Mouse (Mus musculus): Measurements from ENCODE around the gene Gm9732. TPM values are rescaled to one million over a fixed set of nuclear protein-coding genes. Genes with fewer than 3 reads are reported as not detected.
"Not testable (repeated sequence)": the region's sequence is repeated elsewhere in the genome, so short reads cannot be mapped to it uniquely, and the experiment has no call there.

Gene Gm9732
- polyA plus RNA-seq, 1 experiment from 2014 or later = not detected

DNA sequence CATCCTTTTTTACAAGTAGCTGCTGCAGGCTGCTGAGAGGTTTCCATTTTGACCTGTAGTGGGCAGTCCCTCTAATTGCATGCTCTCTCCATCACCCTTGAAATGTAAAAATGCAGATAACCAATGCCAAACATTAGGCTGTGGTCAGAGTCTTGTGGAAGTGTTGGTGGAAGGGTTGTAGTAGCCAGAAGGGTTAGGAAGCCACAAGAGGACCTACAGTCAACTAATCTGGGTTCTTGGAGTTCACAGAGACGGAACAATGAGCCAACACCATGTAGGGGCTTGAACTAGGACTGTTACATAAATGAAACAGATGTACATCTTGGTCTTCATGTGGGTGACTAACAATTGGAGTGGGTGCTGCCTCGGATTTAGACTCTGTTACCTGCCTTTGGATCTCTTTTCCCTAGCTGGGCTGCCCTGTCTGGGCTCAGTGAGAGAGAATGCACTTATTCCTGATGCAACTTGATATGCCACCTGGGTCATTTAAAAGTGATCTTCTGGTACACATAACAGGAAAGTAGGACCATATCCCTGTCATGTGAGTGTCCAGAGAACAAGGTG lies 6.2 kb upstream of the Gm9732 start:
- H3K4me3 ChIP-seq (ENCODE audit: low read depth, low read length); H3K4me1 ChIP-seq (ENCODE audit: control insufficient read depth, insufficient read depth, low read length); H3K27me3 ChIP-seq (ENCODE audit: control insufficient read depth, insufficient read depth, low read length); H3K4me2 ChIP-seq; H3K9me3 ChIP-seq (replicated peaks; ENCODE audit: control insufficient read depth, low read length); H3K36me3 ChIP-seq (ENCODE audit: control insufficient read depth, insufficient read depth, low read length); ATAC-seq (replicated peaks; ENCODE audit: insufficient number of reproducible peaks, low FRiP score, low TSS enrichment); H3K27ac ChIP-seq (ENCODE audit: low read depth, low read length); H3K9ac ChIP-seq (ENCODE audit: low read depth, low read length): not testable (repeated sequence)
- WGBS (ENCODE audit: insufficient replicate concordance) = 47% methylated on average over 2 of the region's 2 CpGs

DNA sequence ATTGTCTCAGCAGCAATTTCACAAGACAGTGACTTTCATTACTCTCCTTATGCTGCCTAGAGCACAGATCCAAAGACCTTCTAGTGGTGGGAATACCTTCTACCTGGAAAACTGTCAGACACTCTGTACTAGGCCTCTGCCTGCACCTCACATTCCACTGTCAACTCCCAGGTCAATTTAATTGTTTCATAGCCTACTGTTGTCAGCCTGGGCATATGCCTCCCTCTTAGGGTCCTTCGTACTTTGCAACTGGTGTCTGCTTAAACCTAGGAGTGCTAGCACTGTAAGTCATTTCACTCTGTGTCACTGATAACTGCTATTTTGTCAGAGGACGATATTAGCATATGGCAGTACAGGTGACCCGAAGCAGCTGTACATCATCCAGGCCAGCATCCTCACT lies 5.6 kb upstream of the Gm9732 start:
- not testable (repeated sequence) for H3K4me3 ChIP-seq (ENCODE audit: low read depth, low read length); H3K27ac ChIP-seq (ENCODE audit: low read depth, low read length); H3K4me2 ChIP-seq; H3K36me3 ChIP-seq (ENCODE audit: control insufficient read depth, insufficient read depth, low read length); H3K9ac ChIP-seq (ENCODE audit: low read depth, low read length); ATAC-seq (replicated peaks; ENCODE audit: insufficient number of reproducible peaks, low FRiP score, low TSS enrichment); H3K9me3 ChIP-seq (replicated peaks; ENCODE audit: control insufficient read depth, low read length); H3K4me1 ChIP-seq (ENCODE audit: control insufficient read depth, insufficient read depth, low read length); H3K27me3 ChIP-seq (ENCODE audit: control insufficient read depth, insufficient read depth, low read length)
- WGBS (ENCODE audit: insufficient replicate concordance) = 78% methylated on average over 2 of the region's 3 CpGs

DNA sequence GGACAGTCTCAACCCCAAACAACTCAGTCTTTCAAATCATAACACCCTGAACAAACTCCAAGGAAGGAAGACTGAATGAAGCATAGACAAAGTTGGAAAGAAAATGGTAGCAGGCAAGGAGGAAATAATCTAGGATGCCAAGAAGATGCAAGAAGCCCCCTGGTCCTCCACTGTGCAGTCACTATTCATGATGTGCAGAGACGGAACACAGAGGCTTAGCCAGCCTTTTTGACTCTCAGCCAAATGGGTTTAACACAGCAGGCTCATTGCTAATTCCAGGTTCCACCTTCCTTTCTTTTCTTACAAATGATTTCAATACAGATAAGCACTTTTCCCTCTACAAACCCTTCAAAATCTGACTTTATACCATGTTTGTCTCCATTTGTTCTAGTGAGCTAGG lies 1.7 kb upstream of the Gm9732 start:
- WGBS (ENCODE audit: insufficient replicate concordance) = 76% methylated on average over 1 of the region's 1 CpGs
- H3K9me3 ChIP-seq (replicated peaks; ENCODE audit: control insufficient read depth, low read length); H3K27ac ChIP-seq (ENCODE audit: low read depth, low read length); H3K36me3 ChIP-seq (ENCODE audit: control insufficient read depth, insufficient read depth, low read length); H3K4me3 ChIP-seq (ENCODE audit: low read depth, low read length); H3K4me1 ChIP-seq (ENCODE audit: control insufficient read depth, insufficient read depth, low read length); H3K27me3 ChIP-seq (ENCODE audit: control insufficient read depth, insufficient read depth, low read length); H3K4me2 ChIP-seq; ATAC-seq (replicated peaks; ENCODE audit: insufficient number of reproducible peaks, low FRiP score, low TSS enrichment); H3K9ac ChIP-seq (ENCODE audit: low read depth, low read length): not testable (repeated sequence)

DNA sequence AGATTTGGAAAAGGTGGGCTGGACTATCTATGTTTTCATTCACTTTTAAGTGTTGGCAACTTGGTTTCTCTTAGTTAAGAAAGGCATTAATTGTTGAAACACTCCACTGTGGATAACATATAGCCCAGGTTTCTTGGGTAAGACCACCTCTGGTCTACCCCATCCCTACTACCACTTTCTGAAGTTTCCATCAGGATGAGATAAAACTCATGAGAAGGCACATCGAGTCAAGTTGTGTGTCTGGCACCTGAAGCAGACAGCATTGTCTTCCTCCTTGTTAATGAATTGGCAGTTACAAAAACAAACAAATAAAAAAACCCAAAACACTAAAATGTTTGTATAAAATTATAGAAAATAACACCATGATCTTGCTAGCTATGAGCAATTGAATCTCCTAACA lies 916 bp downstream of the Gm9732 start:
- not testable (repeated sequence) for ATAC-seq (replicated peaks; ENCODE audit: insufficient number of reproducible peaks, low FRiP score, low TSS enrichment); H3K4me3 ChIP-seq (ENCODE audit: low read depth, low read length); H3K9ac ChIP-seq (ENCODE audit: low read depth, low read length); H3K36me3 ChIP-seq (ENCODE audit: control insufficient read depth, insufficient read depth, low read length); H3K4me1 ChIP-seq (ENCODE audit: control insufficient read depth, insufficient read depth, low read length); H3K27me3 ChIP-seq (ENCODE audit: control insufficient read depth, insufficient read depth, low read length); H3K4me2 ChIP-seq; H3K27ac ChIP-seq (ENCODE audit: low read depth, low read length); H3K9me3 ChIP-seq (replicated peaks; ENCODE audit: control insufficient read depth, low read length)
- 79% methylated on average over 1 of the region's 1 CpGs for WGBS (ENCODE audit: insufficient replicate concordance)

DNA sequence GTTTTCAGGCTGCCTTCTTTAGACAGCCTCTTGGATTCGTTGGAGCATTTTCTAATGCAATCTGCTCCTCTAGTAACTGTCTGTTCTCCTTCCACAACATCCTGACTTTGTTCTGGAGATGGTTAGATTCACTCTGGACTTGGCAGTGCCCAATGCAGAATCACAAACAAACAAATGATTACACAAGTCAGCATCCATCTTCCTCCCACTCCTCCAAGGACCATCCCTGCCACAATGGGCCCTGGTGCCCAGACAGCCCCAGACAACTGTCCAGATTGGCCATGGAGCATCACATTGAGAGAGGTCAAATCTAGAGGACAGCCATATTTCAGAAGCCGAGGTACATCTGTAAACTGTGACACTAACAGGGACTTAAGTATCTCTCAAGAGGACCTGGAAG lies 2.6 kb downstream of the Gm9732 start:
- H3K4me3 ChIP-seq (ENCODE audit: low read depth, low read length); H3K9me3 ChIP-seq (replicated peaks; ENCODE audit: control insufficient read depth, low read length); H3K4me1 ChIP-seq (ENCODE audit: control insufficient read depth, insufficient read depth, low read length); ATAC-seq (replicated peaks; ENCODE audit: insufficient number of reproducible peaks, low FRiP score, low TSS enrichment); H3K27me3 ChIP-seq (ENCODE audit: control insufficient read depth, insufficient read depth, low read length); H3K9ac ChIP-seq (ENCODE audit: low read depth, low read length); H3K4me2 ChIP-seq; H3K36me3 ChIP-seq (ENCODE audit: control insufficient read depth, insufficient read depth, low read length); H3K27ac ChIP-seq (ENCODE audit: low read depth, low read length): not testable (repeated sequence)
- WGBS (ENCODE audit: insufficient replicate concordance) = 53% methylated on average over 2 of the region's 2 CpGs

DNA sequence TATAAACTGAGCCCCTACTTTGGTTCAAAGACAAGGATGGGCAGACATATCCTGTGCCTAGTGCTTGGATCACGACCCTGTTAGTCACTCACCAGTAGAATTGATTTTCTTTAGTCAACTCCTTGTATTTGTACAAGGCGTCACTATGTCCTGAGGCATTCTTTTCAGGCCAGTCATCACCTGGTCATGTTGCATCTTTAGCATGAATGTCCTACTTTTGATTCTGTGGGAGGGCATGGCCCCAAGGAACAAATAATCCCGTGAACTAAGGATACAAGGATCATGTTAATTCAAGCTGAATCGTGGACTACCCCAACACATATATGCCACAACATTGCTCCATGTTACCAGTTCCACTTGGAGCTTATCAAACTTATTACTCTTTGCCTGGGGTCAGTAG lies 3.3 kb downstream of the Gm9732 start:
- not testable (repeated sequence) for H3K9ac ChIP-seq (ENCODE audit: low read depth, low read length); H3K4me3 ChIP-seq (ENCODE audit: low read depth, low read length); H3K4me2 ChIP-seq; H3K27me3 ChIP-seq (ENCODE audit: control insufficient read depth, insufficient read depth, low read length); H3K36me3 ChIP-seq (ENCODE audit: control insufficient read depth, insufficient read depth, low read length); H3K9me3 ChIP-seq (replicated peaks; ENCODE audit: control insufficient read depth, low read length); H3K27ac ChIP-seq (ENCODE audit: low read depth, low read length); H3K4me1 ChIP-seq (ENCODE audit: control insufficient read depth, insufficient read depth, low read length); ATAC-seq (replicated peaks; ENCODE audit: insufficient number of reproducible peaks, low FRiP score, low TSS enrichment)
- 53% methylated on average over 4 of the region's 4 CpGs for WGBS (ENCODE audit: insufficient replicate concordance)

DNA sequence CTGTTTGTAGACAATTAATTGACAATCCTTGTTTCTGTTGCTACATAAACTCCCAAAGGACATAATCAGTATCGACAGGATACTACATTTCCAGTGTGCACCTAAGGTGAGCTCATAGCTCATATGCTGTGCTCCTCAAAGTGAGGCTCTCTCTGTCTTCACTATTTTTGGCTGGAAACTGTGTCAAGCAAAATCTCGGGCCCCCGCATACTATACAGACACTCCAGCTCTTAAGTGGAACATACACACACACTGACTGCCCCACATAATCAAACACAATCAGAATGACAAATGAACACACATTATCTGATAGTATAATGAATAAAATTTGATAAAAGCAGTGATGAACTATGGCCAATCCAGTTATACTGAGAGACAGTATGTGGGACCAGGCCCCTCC lies 3.8 kb downstream of the Gm9732 start:
- not testable (repeated sequence) for H3K4me2 ChIP-seq; H3K27me3 ChIP-seq (ENCODE audit: control insufficient read depth, insufficient read depth, low read length); H3K36me3 ChIP-seq (ENCODE audit: control insufficient read depth, insufficient read depth, low read length); ATAC-seq (replicated peaks; ENCODE audit: insufficient number of reproducible peaks, low FRiP score, low TSS enrichment); H3K9me3 ChIP-seq (replicated peaks; ENCODE audit: control insufficient read depth, low read length); H3K9ac ChIP-seq (ENCODE audit: low read depth, low read length); H3K27ac ChIP-seq (ENCODE audit: low read depth, low read length); H3K4me1 ChIP-seq (ENCODE audit: control insufficient read depth, insufficient read depth, low read length); H3K4me3 ChIP-seq (ENCODE audit: low read depth, low read length)
- 76% methylated on average over 3 of the region's 3 CpGs for WGBS (ENCODE audit: insufficient replicate concordance)

DNA sequence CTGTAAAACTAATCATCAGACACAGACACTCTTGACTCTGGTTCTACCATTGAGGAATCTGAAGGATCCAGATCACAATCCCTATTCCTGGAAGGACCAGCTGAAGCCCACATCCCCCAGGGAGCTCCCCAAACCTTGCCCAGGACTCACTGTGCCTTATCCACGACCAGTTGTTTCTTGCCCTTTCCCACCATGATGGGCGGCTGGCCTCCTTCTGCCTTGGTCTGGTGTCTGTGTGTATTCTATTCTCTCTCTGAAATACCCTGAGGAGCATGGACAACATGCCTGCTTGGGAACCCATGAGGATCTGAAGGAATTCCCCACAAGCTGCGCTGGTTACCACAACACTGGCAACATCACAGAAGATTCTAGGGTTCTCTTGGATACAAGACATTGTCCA lies 18.7 kb downstream of the Gm9732 start, which contains the start of gene Gm8127:
Gene Gm8127 (minus strand): TSS at position 330 of the 400 bp plus-strand sequence.
- WGBS (ENCODE audit: insufficient replicate concordance) = 74% methylated on average over 3 of the region's 3 CpGs
- not testable (repeated sequence) for H3K36me3 ChIP-seq (ENCODE audit: control insufficient read depth, insufficient read depth, low read length); H3K27me3 ChIP-seq (ENCODE audit: control insufficient read depth, insufficient read depth, low read length); H3K9ac ChIP-seq (ENCODE audit: low read depth, low read length); ATAC-seq (replicated peaks; ENCODE audit: insufficient number of reproducible peaks, low FRiP score, low TSS enrichment); H3K27ac ChIP-seq (ENCODE audit: low read depth, low read length); H3K4me3 ChIP-seq (ENCODE audit: low read depth, low read length); H3K9me3 ChIP-seq (replicated peaks; ENCODE audit: control insufficient read depth, low read length); H3K4me1 ChIP-seq (ENCODE audit: control insufficient read depth, insufficient read depth, low read length); H3K4me2 ChIP-seq

DNA sequence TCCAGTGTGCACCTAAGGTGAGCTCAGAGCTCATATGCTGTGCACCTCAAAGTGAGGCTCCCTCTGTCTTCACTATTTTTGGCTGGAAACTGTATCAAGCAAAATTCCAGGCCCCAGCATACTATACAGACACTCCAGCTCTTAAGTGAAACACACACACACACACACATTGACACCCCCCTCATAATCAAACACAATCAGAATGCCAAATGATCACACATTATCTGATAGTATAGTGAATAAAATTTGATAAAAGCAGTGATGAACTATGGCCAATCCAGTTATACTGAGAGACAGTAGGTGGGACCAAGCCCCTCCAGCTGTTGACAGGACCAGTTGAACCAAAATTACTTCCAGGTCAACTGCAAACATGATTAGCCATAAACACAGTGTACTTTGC lies 44.7 kb downstream of the Gm9732 start:
- not testable (repeated sequence) for H3K36me3 ChIP-seq (ENCODE audit: control insufficient read depth, insufficient read depth, low read length); H3K4me1 ChIP-seq (ENCODE audit: control insufficient read depth, insufficient read depth, low read length); H3K9ac ChIP-seq (ENCODE audit: low read depth, low read length); H3K27ac ChIP-seq (ENCODE audit: low read depth, low read length); H3K9me3 ChIP-seq (replicated peaks; ENCODE audit: control insufficient read depth, low read length); ATAC-seq (replicated peaks; ENCODE audit: insufficient number of reproducible peaks, low FRiP score, low TSS enrichment); H3K4me3 ChIP-seq (ENCODE audit: low read depth, low read length); H3K4me2 ChIP-seq; H3K27me3 ChIP-seq (ENCODE audit: control insufficient read depth, insufficient read depth, low read length)
